ENCODE assay signal across 15 mouse cellular contexts in the genomic region with DNA sequence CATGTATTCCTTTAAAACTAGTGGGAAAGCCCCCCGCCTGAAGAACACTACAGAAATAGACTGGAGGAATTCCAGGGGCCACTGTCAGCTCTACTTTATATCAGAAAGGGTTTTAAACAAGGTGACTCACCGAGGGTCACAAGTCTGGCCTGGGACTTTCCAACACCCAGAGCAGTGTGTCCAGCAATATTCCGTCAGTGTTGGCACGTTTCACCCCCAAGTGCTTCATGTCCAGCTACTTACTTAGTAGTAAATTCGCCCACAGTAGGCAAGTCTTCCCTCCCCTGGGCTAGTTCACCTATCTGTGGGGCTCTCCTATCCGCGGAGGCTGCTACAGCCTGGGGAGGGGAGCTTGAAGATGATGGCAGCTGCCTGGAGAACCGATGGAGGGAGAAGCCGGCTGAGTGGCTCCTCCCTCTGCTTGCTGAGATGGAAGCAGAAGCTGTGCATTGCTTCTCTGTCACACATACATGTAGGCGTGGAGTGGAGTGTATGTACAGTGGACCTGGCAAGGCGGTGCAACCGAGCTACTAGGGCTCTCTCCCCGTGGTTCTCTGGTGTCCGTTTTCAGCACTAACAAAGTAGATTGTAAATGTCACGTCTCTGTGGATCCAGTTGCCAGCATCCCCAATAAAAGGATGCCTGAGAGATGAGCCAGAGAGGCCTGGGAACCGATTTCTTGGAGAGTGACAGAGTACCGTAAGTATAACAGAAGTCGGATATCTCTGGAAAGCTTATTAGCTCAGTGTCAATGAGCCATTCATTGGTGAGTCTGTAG.
DNase-seq lines count a peak whose midpoint lies in the region; ATAC-seq lines count a peak whose summit lies in the region.
"Had no signal": no experiment of that assay in that cellular context is flagged by ENCODE, and none has a peak within 500 bp of the region (broad histone marks: within the 10 kb centered on the region; RNA-seq: fewer than 3 reads in every experiment).

No protein-coding gene starts in this region.

- 0 out of 2 replicates have a peak overlapping the region, but pooled peaks have one; percentile 1 for H3K4me2 ChIP-seq in heart, embryonic 14.5 days (ENCODE audit: low read length)
- H3K4me2 ChIP-seq: hindbrain, embryonic 12.5 days had no signal

- no peak overlapping the region for H3K4me3 ChIP-seq in heart, embryonic 14.5 days (ENCODE audit: control insufficient read depth in 1 of 2, insufficient read depth in 1 of 2, low read depth in 1 of 2, low read length in 2 of 2)
- H3K4me3 ChIP-seq: hindbrain, embryonic 12.5 days; megakaryocyte, embryonic 14.5 days had no signal

- ATAC-seq in heart, embryonic 14.5 days (ENCODE audit: insufficient number of reproducible peaks, insufficient read depth, low FRiP score, low read depth) = no peak
- ATAC-seq: CD4-positive, CD25-positive, alpha-beta regulatory T cell, adult 4 months had no signal

- peak; percentile 43 to 44 for DNase-seq in heart, adult 18-20 months
- no peak for DNase-seq in heart, postnatal 4 days
- peak; percentile 63 for DNase-seq in 3134 (ENCODE audit: extremely low read depth, insufficient read length, low spot score)
- peak; percentile 65 for DNase-seq in Muller cell, postnatal 12 days (ENCODE audit: inconsistent ontology term)
- DNase-seq in thymus, postnatal 10 days (ENCODE audit: low spot score in 2 of 2) = no peak
- DNase-seq in cerebellum, adult 11-12 months = no peak
- DNase-seq in left cerebral cortex, adult 18-20 months (ENCODE audit: low spot score in 2 of 2) = no peak
- DNase-seq: cerebellum, adult 11 months; kidney, adult 11 months; lung, adult 2 months; thymus, postnatal 36 days had no signal

- no peaks in the 10 kb centered on the region for H3K27me3 ChIP-seq in heart, embryonic 14.5 days (ENCODE audit: control insufficient read depth, insufficient read depth, low read length)
- H3K27me3 ChIP-seq: hindbrain, embryonic 12.5 days had no signal

- H3K36me3 ChIP-seq in heart, embryonic 14.5 days (ENCODE audit: control insufficient read depth, insufficient read depth, low read length) = no peaks in the 10 kb centered on the region
- H3K36me3 ChIP-seq: hindbrain, embryonic 12.5 days had no signal

- H3K9me3 ChIP-seq in heart, embryonic 14.5 days (ENCODE audit: control insufficient read depth, low read length) = no peaks in the 10 kb centered on the region
- H3K9me3 ChIP-seq: hindbrain, embryonic 12.5 days; megakaryocyte, embryonic 14.5 days had no signal

- no peak overlapping the region for H3K9ac ChIP-seq in heart, embryonic 14.5 days (ENCODE audit: low read length)
- H3K9ac ChIP-seq: hindbrain, embryonic 12.5 days had no signal

- H3K27ac ChIP-seq in heart, embryonic 14.5 days (replicated peaks in 1 of 2; ENCODE audit: control insufficient read depth in 1 of 2, insufficient read depth in 1 of 2, low read depth in 2 of 2, low read length in 2 of 2) = 0 out of 4 replicates have a peak overlapping the region, but pooled peaks have one; percentile 7 to 14
- H3K27ac ChIP-seq: hindbrain, embryonic 12.5 days had no signal

- H3K4me1 ChIP-seq in heart, embryonic 14.5 days (ENCODE audit: control insufficient read depth in 2 of 2, insufficient read depth in 2 of 2, low read length in 2 of 2) = peaks cover 23 to 32% of the 10 kb centered on the region in 2 experiments

- WGBS in heart, embryonic 14.5 days = 39% methylated on average over 18 of the region's 18 CpGs

Comparison
In these comparisons a context has a peak if more than half of its experiments do, and no peak if none do; other contexts are left out.
1. DNase-seq: peak in heart, adult 18-20 months (2 of 2), 3134 (single experiment) and Muller cell, postnatal 12 days (single experiment); none in heart, postnatal 4 days (single experiment), thymus, postnatal 10 days (0 of 2), cerebellum, adult 11-12 months (single experiment) and left cerebral cortex, adult 18-20 months (0 of 2).